Mouse (Mus musculus): Measurements from ENCODE around the gene Naip1. TPM values are rescaled to one million over a fixed set of nuclear protein-coding genes. Genes with fewer than 3 reads are reported as not detected.

The Naip1 gene
- polyA plus RNA-seq (2012; rRNA removed): 0.02 TPM in 1 of 2 replicates, not detected in the other

GRCm38 (mm10) chr13:100452415-100453127 lies at the start of gene Naip1:
TSS of gene Naip1 (minus strand) at chr13:100452869.

DNA sequence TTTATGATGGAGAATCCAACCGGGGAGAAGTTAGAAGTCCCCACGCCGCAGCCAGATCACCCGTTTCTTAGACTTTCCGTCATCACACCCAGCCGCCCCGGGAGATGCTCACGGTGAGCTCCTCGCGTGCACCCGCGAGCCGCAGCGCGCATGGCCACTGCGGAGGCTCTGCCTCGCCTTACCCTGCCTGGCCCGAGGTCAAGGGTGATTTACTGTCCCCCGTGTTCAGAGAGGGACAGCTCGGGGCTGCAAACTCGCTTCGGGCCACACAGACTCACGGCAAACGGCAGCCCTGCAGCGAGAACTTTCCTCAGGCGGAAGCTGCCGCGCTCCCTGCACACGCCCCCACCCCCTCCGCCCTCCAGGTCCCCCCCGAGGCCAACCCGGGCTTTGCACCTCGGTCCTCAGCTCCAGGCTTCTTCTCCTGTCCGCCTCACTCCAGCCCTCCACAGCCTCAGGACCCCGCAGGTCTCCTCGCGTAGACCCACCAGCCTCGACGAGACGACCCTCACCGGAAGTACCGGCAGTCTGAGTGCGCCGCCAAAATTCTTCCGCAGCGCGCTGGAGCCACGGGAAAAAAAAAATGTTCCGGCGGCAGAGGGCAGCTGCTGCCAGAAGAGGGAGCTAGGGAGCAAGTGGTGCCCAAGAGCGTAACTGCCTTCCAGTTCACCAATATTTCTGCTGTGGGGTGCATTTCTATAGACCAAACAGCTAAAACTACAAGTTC lies 39.6 kb upstream of the Naip1 start, which contains the start of gene Gtf2h2:
Gene Gtf2h2 (minus strand): TSS at position 519 of the 727 bp plus-strand sequence.

Other genes with a start within 250 kb of the Naip1 start
- 2.1 and 2.4 TPM in 2 replicates for gene Naip5, start 206.5 kb downstream of the Naip1 start, polyA plus RNA-seq (2012; rRNA removed)
- 1.6 and 1.8 TPM in 2 replicates for gene Naip6, start 135.2 kb downstream of the Naip1 start, polyA plus RNA-seq (2012; rRNA removed)
- 17.5 and 18.2 TPM in 2 replicates for gene Gtf2h2, start 39.7 kb upstream of the Naip1 start, polyA plus RNA-seq (2012; rRNA removed)
- gene Ocln, start 99.8 kb upstream of the Naip1 start, polyA plus RNA-seq (2012; rRNA removed): 6.8 and 7.2 TPM in 2 replicates
- gene Marveld2, start 164.1 kb upstream of the Naip1 start, polyA plus RNA-seq (2012; rRNA removed): 9.1 and 9.2 TPM in 2 replicates
- gene Ak6, start 198.1 kb upstream of the Naip1 start, polyA plus RNA-seq (2012; rRNA removed): 80.9 and 84.5 TPM in 2 replicates
- gene Rad17, start 198.2 kb upstream of the Naip1 start, polyA plus RNA-seq (2012; rRNA removed): 7.3 and 7.8 TPM in 2 replicates
- gene Taf9, start 198.7 kb upstream of the Naip1 start, polyA plus RNA-seq (2012; rRNA removed): 6.3 and 9.4 TPM in 2 replicates
- gene Ccdc125, start 216.8 kb upstream of the Naip1 start, polyA plus RNA-seq (2012; rRNA removed): 6.6 and 7.2 TPM in 2 replicates

All from liver, embryonic 18 days (tissue).